Mouse (Mus musculus) ovary, postnatal 14 days (tissue): ENCODE results near the gene Cdk5rap2.

Experiments
- DNase-seq: peaks from one replicate; pipeline ENCODE4 v3.0.0; 2022; ENCODE audit warnings: low spot score

Gene Cdk5rap2

GRCm38 (mm10) chr4:70260419-70260807 lies 149.8 kb downstream of the Cdk5rap2 start:
- no peak for DNase-seq

GRCm38 (mm10) chr4:70259726-70260418 lies 150.4 kb downstream of the Cdk5rap2 start:
- DNase-seq, result no peak

- no peak for DNase-seq
Measured at GRCm38 (mm10) chr4:70258826-70259225, 151.4 kb downstream of the Cdk5rap2 start.

- no peak for DNase-seq
Measured at GRCm38 (mm10) chr4:70258205-70258604, 152.0 kb downstream of the Cdk5rap2 start.

- no peak for DNase-seq
Measured at GRCm38 (mm10) chr4:70251782-70252181, 158.5 kb downstream of the Cdk5rap2 start.

GRCm38 (mm10) chr4:70245706-70246105 lies 164.5 kb downstream of the Cdk5rap2 start:
- DNase-seq, result no peak

- no peak for DNase-seq
Measured at GRCm38 (mm10) chr4:70243561-70244120, 166.6 kb downstream of the Cdk5rap2 start.

- no peak for DNase-seq
Measured at GRCm38 (mm10) chr4:70239731-70240130, 170.5 kb downstream of the Cdk5rap2 start.

- no peak for DNase-seq
Measured at GRCm38 (mm10) chr4:70238862-70239261, 171.4 kb downstream of the Cdk5rap2 start.

- no peak for DNase-seq
Measured at GRCm38 (mm10) chr4:70232383-70232782, 177.9 kb downstream of the Cdk5rap2 start.

GRCm38 (mm10) chr4:70229874-70230273 lies 180.4 kb downstream of the Cdk5rap2 start:
- no peak for DNase-seq

GRCm38 (mm10) chr4:70228350-70228749 lies 181.9 kb downstream of the Cdk5rap2 start:
- DNase-seq, result no peak

- DNase-seq, result no peak
Measured at GRCm38 (mm10) chr4:70227667-70228066, 182.6 kb downstream of the Cdk5rap2 start.

GRCm38 (mm10) chr4:70224503-70224902 lies 185.7 kb downstream of the Cdk5rap2 start:
- DNase-seq, result no peak

GRCm38 (mm10) chr4:70221878-70222277 lies 188.4 kb downstream of the Cdk5rap2 start:
- DNase-seq, result no peak

GRCm38 (mm10) chr4:70221370-70221769 lies 188.9 kb downstream of the Cdk5rap2 start:
- DNase-seq, result no peak

GRCm38 (mm10) chr4:70220277-70221180 lies 189.7 kb downstream of the Cdk5rap2 start:
- peak; percentile 15 for DNase-seq

GRCm38 (mm10) chr4:70219776-70220175 lies 190.5 kb downstream of the Cdk5rap2 start:
- no peak for DNase-seq

GRCm38 (mm10) chr4:70185971-70186370 lies 224.3 kb downstream of the Cdk5rap2 start:
- DNase-seq, result no peak
